Mouse (Mus musculus) forebrain, embryonic 13.5 days (tissue): ENCODE results near the gene Cyp26c1. TPM values are rescaled to one million over a fixed set of nuclear protein-coding genes. Genes with fewer than 3 reads are reported as not detected.
A peak's percentile ranks its signal among the peaks of the same experiment; 100 is the strongest.

ENCODE experiments used
- ATAC-seq: fragments of 200-750 bp; cut with Nextera tagmentation; 2 replicates; pipeline ENCODE4 v1.8.0; 2017
- H3K27ac ChIP-seq: fragments of 300-500 bp; sonication (generic); 2 replicates; pipeline ENCODE4 v1.5.1; 2015; ENCODE audit warnings: inconsistent platforms, mild to moderate bottlenecking, moderate library complexity
- H3K27me3 ChIP-seq: fragments of 300-500 bp; sonication (generic); 2 replicates; pipeline ENCODE4 v1.6.1; 2015; ENCODE audit warnings: mild to moderate bottlenecking, inconsistent platforms
- H3K36me3 ChIP-seq: fragments of 300-500 bp; sonication (generic); 2 replicates; pipeline ENCODE4 v1.6.1; 2015; ENCODE audit warnings: mild to moderate bottlenecking, inconsistent platforms; ENCODE audit not compliant: poor library complexity, severe bottlenecking
- H3K4me1 ChIP-seq: fragments of 300-500 bp; sonication (generic); 2 replicates; pipeline ENCODE4 v1.6.1; 2015; ENCODE audit warnings: inconsistent platforms
- H3K4me2 ChIP-seq: fragments of 300-500 bp; sonication (generic); 2 replicates; pipeline ENCODE4 v1.6.1; 2015; ENCODE audit warnings: inconsistent platforms, mild to moderate bottlenecking, moderate library complexity
- H3K4me3 ChIP-seq: fragments of 300-500 bp; sonication (generic); 2 replicates; pipeline ENCODE4 v1.5.1; 2015; ENCODE audit warnings: mild to moderate bottlenecking, inconsistent platforms
- H3K9ac ChIP-seq: fragments of 300-500 bp; sonication (generic); 2 replicates; pipeline ENCODE4 v1.6.1; 2015; ENCODE audit warnings: mild to moderate bottlenecking, inconsistent platforms
- H3K9me3 ChIP-seq: fragments of 300-500 bp; sonication (generic); replicated peaks from 2 replicates; pipeline ENCODE4 v1.6.1; 2016; ENCODE audit warnings: inconsistent platforms
- WGBS: fragments of 180-500 bp; shearing (Covaris S2); methylation state at CpG from one replicate; pipeline ENCODE4 v1.1.7; 2015; 5-methylcytosine and 5-hydroxymethylcytosine counted together
- polyA plus RNA-seq: library from polyadenylated mRNA; unstranded; fragments of >200 nt; fragmentation: Nextera tagmentation; extraction: Ambion mirVana; gene quantifications from 2 replicates; pipeline ENCODE4 v1.2.1, GENCODE M21; 2015

The Cyp26c1 gene
- polyA plus RNA-seq, 1 experiment from 2014 or later: not detected

DNA sequence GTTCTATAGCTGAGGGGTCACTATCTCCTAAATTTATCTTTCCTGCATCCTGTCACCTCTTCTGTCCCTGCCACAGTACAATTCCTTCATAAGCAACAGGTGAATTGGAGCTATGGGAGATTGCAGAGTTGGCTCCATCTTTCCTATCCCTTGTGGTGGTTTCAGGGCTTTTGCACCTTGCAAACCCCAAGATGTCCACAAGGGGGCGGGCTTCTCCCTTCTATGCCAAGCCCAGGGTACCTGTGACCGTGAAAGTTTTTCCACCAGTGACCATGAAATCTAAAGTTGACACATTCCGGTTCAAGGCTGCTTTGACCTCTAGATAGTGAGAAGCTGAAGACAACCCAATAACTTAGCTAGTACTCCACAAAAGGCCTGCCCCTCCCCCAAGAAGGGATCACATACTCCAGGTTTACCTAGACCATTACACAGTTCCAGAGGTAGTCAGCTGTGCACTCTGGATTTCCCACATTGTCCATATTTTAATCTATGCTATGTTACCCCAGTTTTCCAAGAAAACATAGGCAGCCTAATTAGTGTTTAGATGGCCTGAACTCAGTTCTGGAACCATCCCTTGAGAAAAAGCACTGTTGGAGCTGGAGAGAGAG lies 18.6 kb downstream of the Cyp26c1 start:
- ATAC-seq: peak; percentile 41; the same call in 1 of the 2 replicates
- H3K9me3 ChIP-seq: no peaks in the 10 kb centered on the region
- peaks cover 66% of the 10 kb centered on the region for H3K27me3 ChIP-seq
- H3K4me3 ChIP-seq: no peak overlapping the region
- H3K27ac ChIP-seq: no peak overlapping the region
- no peak overlapping the region for H3K4me2 ChIP-seq
- H3K9ac ChIP-seq: no peak overlapping the region
- peaks cover 3% of the 10 kb centered on the region for H3K4me1 ChIP-seq
- H3K36me3 ChIP-seq: no peaks in the 10 kb centered on the region
- whole genome bisulfite sequencing: 14% methylated on average over 3 of the region's 3 CpGs

- H3K27ac ChIP-seq: no peak overlapping the region
- H3K4me3 ChIP-seq: no peak overlapping the region
- no peak overlapping the region for H3K9ac ChIP-seq
- no peaks in the 10 kb centered on the region for H3K36me3 ChIP-seq
- no peak overlapping the region for H3K4me2 ChIP-seq
- H3K4me1 ChIP-seq: no peaks in the 10 kb centered on the region
- no peak for ATAC-seq
- H3K9me3 ChIP-seq: no peaks in the 10 kb centered on the region
- 93% methylated on average over 5 of the region's 5 CpGs for WGBS
- peaks cover 49% of the 10 kb centered on the region for H3K27me3 ChIP-seq
These were observed 20.3 kb downstream of the Cyp26c1 start for GRCm38 (mm10) chr19:37705722-37706121.

- H3K4me2 ChIP-seq: no peak overlapping the region
- WGBS: 76% methylated on average over 10 of the region's 10 CpGs
- no peaks in the 10 kb centered on the region for H3K9me3 ChIP-seq
- no peaks in the 10 kb centered on the region for H3K4me1 ChIP-seq
- H3K9ac ChIP-seq: no peak overlapping the region
- no peaks in the 10 kb centered on the region for H3K36me3 ChIP-seq
- no peaks in the 10 kb centered on the region for H3K27me3 ChIP-seq
- ATAC-seq: no peak
- H3K27ac ChIP-seq: no peak overlapping the region
- no peak overlapping the region for H3K4me3 ChIP-seq
These were observed 29.3 kb downstream of the Cyp26c1 start for GRCm38 (mm10) chr19:37714681-37715080.

DNA sequence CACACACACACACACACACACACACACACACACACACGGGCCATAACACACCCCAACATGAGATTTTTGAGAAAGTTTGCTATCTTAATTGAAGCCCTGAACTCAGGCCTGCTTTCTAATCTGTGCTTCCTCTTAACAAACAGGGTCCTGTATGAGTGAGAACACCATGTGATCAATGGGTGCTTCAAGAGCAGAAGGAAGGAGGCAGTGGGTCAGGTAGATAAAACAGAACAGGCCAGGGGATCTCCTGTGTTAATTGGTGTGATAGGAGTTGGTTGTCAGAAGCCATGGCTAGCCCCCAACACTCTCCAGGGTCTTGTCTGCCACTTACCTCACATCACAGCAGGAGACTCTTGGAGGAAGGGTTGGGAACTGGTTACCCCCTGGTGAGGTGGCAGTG lies 30.6 kb downstream of the Cyp26c1 start:
- WGBS: 83% methylated on average over 1 of the region's 1 CpGs
- H3K27me3 ChIP-seq: no peaks in the 10 kb centered on the region
- ATAC-seq: no peak
- no peak overlapping the region for H3K27ac ChIP-seq
- no peak overlapping the region for H3K9ac ChIP-seq
- H3K9me3 ChIP-seq: no peaks in the 10 kb centered on the region
- no peak overlapping the region for H3K4me3 ChIP-seq
- no peak overlapping the region for H3K4me2 ChIP-seq
- no peaks in the 10 kb centered on the region for H3K4me1 ChIP-seq
- no peaks in the 10 kb centered on the region for H3K36me3 ChIP-seq

DNA sequence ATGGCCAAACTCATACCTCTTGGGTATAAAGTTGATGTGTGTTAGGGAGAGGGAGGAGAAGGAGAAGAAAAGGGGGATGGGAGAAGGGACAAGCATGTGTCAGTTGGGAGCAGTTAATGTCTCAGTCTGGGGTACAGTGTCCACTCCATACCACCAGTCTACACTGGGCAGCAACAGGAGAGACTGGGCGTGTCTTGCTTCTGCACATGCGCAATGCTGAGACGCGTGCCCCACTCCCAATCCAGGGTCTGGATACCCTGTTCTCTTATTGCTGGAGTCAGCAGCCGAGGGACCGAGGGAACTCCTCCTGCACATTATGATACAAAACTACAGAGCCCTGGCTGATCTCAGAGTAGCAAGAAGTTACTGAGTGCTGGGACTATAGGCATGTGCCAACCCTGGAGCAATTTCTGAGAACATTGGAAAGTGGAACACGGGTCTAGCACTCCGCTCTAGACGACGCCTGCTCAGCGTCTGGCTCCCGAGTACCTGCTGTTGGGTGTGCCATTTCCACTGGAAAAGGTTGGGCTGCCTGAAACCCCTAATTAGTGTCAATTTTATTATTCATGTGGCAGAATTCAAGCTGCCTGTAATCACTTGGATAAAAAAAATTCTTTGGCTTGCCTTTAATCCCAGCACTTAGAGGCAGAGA lies 31.3 kb downstream of the Cyp26c1 start:
- 83% methylated on average over 12 of the region's 12 CpGs for WGBS
- Histone ChIP-seq H3K4me2 (no peak overlapping the region), H3K4me1 (no peaks in the 10 kb centered on the region), H3K27me3 (no peaks in the 10 kb centered on the region), H3K27ac (no peak overlapping the region), H3K9ac (no peak overlapping the region), H3K4me3 (no peak overlapping the region), H3K36me3 (no peaks in the 10 kb centered on the region), H3K9me3 (no peaks in the 10 kb centered on the region)
- no peak for ATAC-seq

DNA sequence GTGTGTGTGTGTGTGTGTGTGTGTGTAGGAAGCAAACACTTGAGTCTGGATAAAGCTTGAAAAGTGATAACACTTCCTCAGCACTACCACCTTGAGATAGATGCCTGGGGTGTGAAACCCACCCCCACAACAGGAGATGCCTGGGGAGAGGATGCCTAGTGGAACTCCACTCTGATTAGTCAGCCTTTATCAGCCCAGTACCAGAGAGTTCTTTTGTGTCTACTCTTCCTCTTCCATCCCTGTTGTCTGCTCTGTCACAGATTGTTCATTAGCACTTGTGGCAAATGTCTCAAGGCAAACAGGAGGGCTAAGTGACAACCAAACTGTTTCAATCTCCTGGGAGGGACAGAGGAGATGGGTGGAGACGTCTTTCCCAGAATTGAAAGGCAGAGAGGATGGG lies 33.8 kb downstream of the Cyp26c1 start:
- Histone ChIP-seq H3K27me3 (no peaks in the 10 kb centered on the region), H3K36me3 (no peaks in the 10 kb centered on the region), H3K9me3 (no peaks in the 10 kb centered on the region), H3K27ac (no peak overlapping the region), H3K4me1 (no peaks in the 10 kb centered on the region), H3K4me3 (no peak overlapping the region), H3K4me2 (no peak overlapping the region), H3K9ac (no peak overlapping the region)
- ATAC-seq: no peak
- WGBS: 45% methylated on average over 1 of the region's 1 CpGs

DNA sequence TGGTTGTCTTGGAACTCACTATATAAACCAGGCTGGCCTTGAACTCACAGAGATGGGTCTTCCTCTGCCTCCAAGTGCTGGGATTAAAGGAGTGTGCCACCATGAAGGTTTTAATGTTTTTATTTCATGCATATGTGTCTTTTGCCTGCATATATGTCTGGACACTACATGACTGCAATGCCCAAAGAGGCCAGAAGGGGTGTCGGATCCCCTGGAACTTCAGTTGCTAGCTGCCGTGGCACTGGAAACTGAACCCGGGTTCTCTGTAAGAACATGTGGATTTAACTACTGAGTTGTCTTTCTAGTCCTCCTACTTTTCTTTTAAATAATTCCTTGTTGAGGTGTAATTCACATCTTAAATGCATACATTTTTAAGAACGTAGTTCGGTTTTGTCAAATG lies 39.2 kb downstream of the Cyp26c1 start:
- Histone ChIP-seq H3K27me3 (no peaks in the 10 kb centered on the region), H3K9ac (no peak overlapping the region), H3K4me3 (no peak overlapping the region), H3K4me2 (no peak overlapping the region), H3K36me3 (no peaks in the 10 kb centered on the region), H3K4me1 (no peaks in the 10 kb centered on the region), H3K27ac (no peak overlapping the region), H3K9me3 (no peaks in the 10 kb centered on the region)
- no peak for ATAC-seq
- WGBS: 94% methylated on average over 5 of the region's 5 CpGs

- no peak overlapping the region for H3K27ac ChIP-seq
- no peak overlapping the region for H3K9ac ChIP-seq
- H3K27me3 ChIP-seq: no peaks in the 10 kb centered on the region
- H3K4me3 ChIP-seq: no peak overlapping the region
- H3K4me1 ChIP-seq: no peaks in the 10 kb centered on the region
- H3K9me3 ChIP-seq: no peaks in the 10 kb centered on the region
- no peaks in the 10 kb centered on the region for H3K36me3 ChIP-seq
- no peak for ATAC-seq
- H3K4me2 ChIP-seq: no peak overlapping the region
- 91% methylated on average over 7 of the region's 7 CpGs for WGBS
These were observed 41.2 kb downstream of the Cyp26c1 start for GRCm38 (mm10) chr19:37726585-37726984.

- Histone ChIP-seq H3K9ac (no peak overlapping the region), H3K9me3 (no peaks in the 10 kb centered on the region), H3K4me3 (no peak overlapping the region), H3K36me3 (no peaks in the 10 kb centered on the region), H3K4me1 (no peaks in the 10 kb centered on the region), H3K4me2 (no peak overlapping the region), H3K27ac (no peak overlapping the region), H3K27me3 (no peaks in the 10 kb centered on the region)
- WGBS: 89% methylated on average over 2 of the region's 2 CpGs
- no peak for ATAC-seq
These were observed 42.0 kb downstream of the Cyp26c1 start for GRCm38 (mm10) chr19:37727366-37727765.

- Histone ChIP-seq H3K27me3 (no peaks in the 10 kb centered on the region), H3K4me3 (no peak overlapping the region), H3K27ac (no peak overlapping the region), H3K9ac (no peak overlapping the region), H3K36me3 (no peaks in the 10 kb centered on the region), H3K4me1 (no peaks in the 10 kb centered on the region), H3K4me2 (no peak overlapping the region), H3K9me3 (no peaks in the 10 kb centered on the region)
- 90% methylated on average over 8 of the region's 8 CpGs for WGBS
- no peak for ATAC-seq
These were observed 50.0 kb downstream of the Cyp26c1 start for GRCm38 (mm10) chr19:37735426-37735825.

DNA sequence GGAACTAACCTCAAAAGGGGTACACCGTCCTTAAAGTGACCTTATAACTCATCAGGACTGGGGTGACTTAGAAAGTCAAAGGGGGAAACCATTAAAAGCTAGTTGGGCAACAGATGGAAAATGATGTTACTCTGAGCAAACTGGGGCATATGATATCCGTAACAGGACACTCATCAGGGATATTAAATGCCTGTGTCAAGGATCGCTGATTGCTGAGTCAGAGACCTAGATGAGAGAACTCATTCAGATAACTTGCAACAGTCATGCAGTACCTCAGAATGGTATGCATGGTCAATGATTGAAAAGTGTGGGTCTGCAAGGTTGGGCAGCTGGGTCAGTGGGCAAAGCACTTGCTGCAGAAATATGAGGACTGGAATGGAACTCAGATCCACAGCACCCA lies 53.2 kb downstream of the Cyp26c1 start:
- WGBS: 93% methylated on average over 3 of the region's 3 CpGs
- no peak for ATAC-seq
- no peak overlapping the region for H3K4me3 ChIP-seq
- no peaks in the 10 kb centered on the region for H3K4me1 ChIP-seq
- H3K9ac ChIP-seq: no peak overlapping the region
- H3K27me3 ChIP-seq: no peaks in the 10 kb centered on the region
- H3K4me2 ChIP-seq: no peak overlapping the region
- no peaks in the 10 kb centered on the region for H3K9me3 ChIP-seq
- H3K36me3 ChIP-seq: no peaks in the 10 kb centered on the region
- no peak overlapping the region for H3K27ac ChIP-seq

- H3K4me2 ChIP-seq: no peak overlapping the region
- no peak for ATAC-seq
These were observed 54.7 kb downstream of the Cyp26c1 start for GRCm38 (mm10) chr19:37740043-37740442.

More at GRCm38 (mm10) chr19:37740043-37740442, 54.7 kb downstream of the Cyp26c1 start:
- Histone ChIP-seq H3K27me3 (no peaks in the 10 kb centered on the region), H3K9ac (no peak overlapping the region), H3K27ac (no peak overlapping the region), H3K4me1 (no peaks in the 10 kb centered on the region), H3K9me3 (no peaks in the 10 kb centered on the region), H3K4me3 (no peak overlapping the region), H3K36me3 (no peaks in the 10 kb centered on the region)
- WGBS: 72% methylated on average over 7 of the region's 7 CpGs
